Mouse (Mus musculus) common myeloid progenitor, adult 5-6 weeks (primary cell): ENCODE measurements around the gene Fam19a5. TPM values are rescaled to one million over a fixed set of nuclear protein-coding genes. Genes with fewer than 3 reads are reported as not detected.

Source experiments
- ATAC-seq: replicated peaks from 2 replicates; pipeline ENCODE4 v1.8.0; 2016; ENCODE audit warnings: low read depth, mild to moderate bottlenecking, moderate TSS enrichment, inconsistent platforms; ENCODE audit not compliant: poor library complexity, severe bottlenecking
- total RNA-seq: library from RNA; stranded (forward); fragments of 200-1000, 187-1606 nt; gene quantifications from 2 replicates; pipeline ENCODE4 v1.2.3, GENCODE M21; 2017

Fam19a5 gene
- total RNA-seq, 1 experiment from 2014 or later: not detected

GRCm38 (mm10) chr15:87715037-87715676 is 171.1 kb downstream of the Fam19a5 start:
- ATAC-seq: no peak

- ATAC-seq: no peak
Observed at GRCm38 (mm10) chr15:87717056-87717455, 173.0 kb downstream of the Fam19a5 start.

- no peak for ATAC-seq
Observed at GRCm38 (mm10) chr15:87723455-87723986, 179.4 kb downstream of the Fam19a5 start.

GRCm38 (mm10) chr15:87726657-87727236 is 182.6 kb downstream of the Fam19a5 start:
- no peak for ATAC-seq

GRCm38 (mm10) chr15:87736345-87736744 is 192.2 kb downstream of the Fam19a5 start:
- ATAC-seq: no peak

GRCm38 (mm10) chr15:87755482-87755881 is 211.4 kb downstream of the Fam19a5 start:
- no peak for ATAC-seq

- ATAC-seq: no peak
Observed at GRCm38 (mm10) chr15:87765876-87766275, 221.8 kb downstream of the Fam19a5 start.

GRCm38 (mm10) chr15:87773955-87774354 is 229.9 kb downstream of the Fam19a5 start:
- ATAC-seq: no peak

- ATAC-seq: no peak
Observed at GRCm38 (mm10) chr15:87783331-87783730, 239.2 kb downstream of the Fam19a5 start.

- no peak for ATAC-seq
Observed at GRCm38 (mm10) chr15:87789671-87790070, 245.6 kb downstream of the Fam19a5 start.

- ATAC-seq: no peak
Observed at GRCm38 (mm10) chr15:87793661-87794060, 249.6 kb downstream of the Fam19a5 start.

GRCm38 (mm10) chr15:87796571-87796970 is 252.5 kb downstream of the Fam19a5 start:
- ATAC-seq: no peak
